Mouse (Mus musculus) gastrocnemius, adult 8-10 months (tissue): ENCODE measurements around the gene Xylb. TPM values are rescaled to one million over a fixed set of nuclear protein-coding genes. Genes with fewer than 3 reads are reported as not detected.
"Not testable (repeated sequence)": the region's sequence is repeated elsewhere in the genome, so short reads cannot be mapped to it uniquely, and the experiment has no call there.

Experiments
- DNase-seq, 2 experiments: peaks; one replicate each; pipeline ENCODE4 v3.0.0; 2022; ENCODE audit warnings: low spot score in 2 of 2
- total RNA-seq, 4 experiments: library from RNA; stranded (reverse); gene quantifications; 2 replicates each; pipeline ENCODE4 v1.2.4; 2022

Gene Xylb
- total RNA-seq, 4 experiments from 2014 or later, result 0.07 to 0.11 TPM; not detected in 2

- peak; percentile 95 to 97 for DNase-seq
Measured at GRCm38 (mm10) chr9:119340909-119341816, 16.0 kb upstream of the Xylb start, which contains the start of gene Myd88. Gene Myd88, minus strand, starts transcription at chr9:119341411.

DNA sequence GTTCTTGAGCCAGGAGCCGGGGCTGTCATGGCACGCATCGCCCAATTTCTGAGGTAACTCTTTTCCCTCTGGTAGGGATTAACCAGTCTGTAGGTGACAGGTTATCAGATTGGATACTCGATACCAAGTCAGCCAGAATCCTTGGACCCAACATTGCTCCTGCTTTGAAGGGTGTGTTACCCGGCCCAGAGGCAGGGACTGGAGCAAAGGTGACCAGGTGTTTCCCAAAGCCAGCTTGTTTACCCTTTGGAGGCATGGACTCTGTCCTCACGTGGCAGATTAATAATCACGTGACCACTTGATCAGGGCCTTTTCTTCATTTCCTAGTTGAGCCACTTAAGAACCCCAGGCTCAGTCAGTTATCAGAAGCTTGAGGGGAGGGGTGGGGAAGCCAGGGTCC, 14.5 kb upstream of the Xylb start:
- no peak for DNase-seq

DNA sequence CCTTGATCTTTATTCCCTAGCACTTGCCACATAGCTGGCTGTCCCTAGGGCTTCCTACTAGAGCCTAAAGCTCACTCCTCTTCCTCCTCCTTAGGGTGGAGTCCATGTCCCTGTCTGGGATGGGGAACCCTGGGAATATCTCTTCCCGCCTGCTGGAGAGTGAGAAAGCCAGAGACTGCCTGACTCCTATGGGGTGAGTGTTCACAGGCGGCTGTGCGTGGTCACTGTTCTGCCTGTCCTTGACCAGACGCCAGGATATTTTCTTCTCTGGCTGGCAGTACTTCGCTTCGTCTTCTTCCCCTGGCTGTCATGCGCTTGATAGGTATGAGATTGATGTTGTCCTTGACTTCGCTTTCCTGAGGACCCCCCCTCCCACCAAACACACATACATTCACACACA, 10.8 kb upstream of the Xylb start:
- DNase-seq, result no peak

GRCm38 (mm10) chr9:119350531-119350930, 6.7 kb upstream of the Xylb start:
- DNase-seq, result no peak

DNA sequence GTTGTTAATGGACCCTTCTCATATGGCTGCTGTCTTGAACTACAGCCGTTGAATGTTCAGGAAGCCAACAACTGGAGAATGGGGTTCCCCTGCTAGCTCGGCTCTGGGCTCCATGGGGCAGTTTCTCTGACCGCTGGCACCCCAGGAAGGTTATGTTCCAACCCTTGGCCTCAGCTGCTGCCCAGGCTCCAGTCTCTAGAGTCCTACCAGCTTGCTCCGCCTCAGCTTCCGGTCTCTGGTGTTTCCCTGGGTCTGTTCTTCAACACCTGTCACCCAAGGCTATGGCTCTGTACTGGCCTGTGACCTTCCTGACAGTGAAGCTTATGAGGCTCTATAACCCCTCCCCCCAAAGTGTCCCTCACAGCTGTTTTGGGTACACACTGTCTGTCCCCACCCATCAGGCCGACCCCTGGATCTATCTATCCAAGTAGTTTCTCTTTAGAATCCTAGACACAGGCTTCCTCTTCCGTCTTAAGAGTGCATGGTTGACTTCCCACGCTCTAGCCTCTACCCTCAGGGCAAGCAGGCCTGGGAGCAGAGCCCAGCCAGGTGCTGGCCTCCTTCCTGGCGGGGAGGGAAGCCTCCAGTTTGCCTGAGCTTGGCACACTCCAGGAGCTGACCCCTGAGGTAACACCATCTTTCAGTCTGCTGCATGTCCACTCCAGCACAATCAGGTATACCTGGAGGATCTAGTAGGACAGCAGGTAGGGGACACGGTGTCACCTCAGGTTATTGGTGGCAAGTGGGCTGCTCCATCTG, 6.1 kb upstream of the Xylb start:
- no peak for DNase-seq

DNA sequence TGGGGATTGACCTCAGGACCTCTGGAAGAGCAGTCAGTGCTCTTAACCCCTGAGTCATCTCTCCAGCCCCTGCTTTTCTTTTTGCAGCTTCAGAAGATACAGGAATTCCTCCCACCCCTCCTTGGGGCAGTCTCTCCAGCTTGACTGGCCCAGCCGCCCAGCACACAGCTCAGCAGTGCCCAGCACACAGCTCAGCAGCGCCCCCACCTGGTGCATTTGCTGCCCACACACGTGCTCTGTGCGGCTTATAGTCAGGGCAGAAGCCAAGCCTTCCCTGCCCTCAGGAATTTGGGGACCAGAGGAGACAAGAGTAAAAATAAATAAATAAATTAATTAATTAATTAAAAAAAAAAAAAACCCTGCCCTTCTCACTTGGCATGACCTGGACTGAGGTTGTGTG, 5.1 kb upstream of the Xylb start:
- DNase-seq, result peak; percentile 78 to 80

GRCm38 (mm10) chr9:119353926-119354325, 3.3 kb upstream of the Xylb start:
- DNase-seq, result no peak

DNA sequence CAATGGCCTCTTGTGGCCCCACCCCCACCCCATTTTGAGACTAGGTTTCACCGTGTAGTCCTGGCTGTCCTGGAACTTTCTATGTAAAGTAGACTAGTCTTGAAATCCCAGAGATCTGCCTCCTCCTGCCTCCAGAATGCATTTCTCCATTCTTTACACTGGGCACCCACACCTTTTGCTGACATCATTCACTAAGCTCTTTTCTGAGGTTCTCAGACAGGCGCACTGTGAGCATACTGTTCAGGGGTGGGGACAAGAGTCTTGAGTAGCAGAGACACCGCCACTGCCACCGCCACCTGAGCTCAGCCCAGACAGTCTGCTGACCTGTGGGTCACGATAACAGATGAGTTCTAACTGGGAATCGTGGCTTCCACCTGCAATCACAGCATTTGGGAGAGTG, 1.2 kb upstream of the Xylb start:
- DNase-seq, result no peak

- no peak for DNase-seq
Measured at GRCm38 (mm10) chr9:119358058-119358429, 863 bp downstream of the Xylb start.

GRCm38 (mm10) chr9:119361416-119361815, 4.2 kb downstream of the Xylb start:
- DNase-seq, result no peak

GRCm38 (mm10) chr9:119363229-119363628, 6.0 kb downstream of the Xylb start:
- no peak for DNase-seq

DNA sequence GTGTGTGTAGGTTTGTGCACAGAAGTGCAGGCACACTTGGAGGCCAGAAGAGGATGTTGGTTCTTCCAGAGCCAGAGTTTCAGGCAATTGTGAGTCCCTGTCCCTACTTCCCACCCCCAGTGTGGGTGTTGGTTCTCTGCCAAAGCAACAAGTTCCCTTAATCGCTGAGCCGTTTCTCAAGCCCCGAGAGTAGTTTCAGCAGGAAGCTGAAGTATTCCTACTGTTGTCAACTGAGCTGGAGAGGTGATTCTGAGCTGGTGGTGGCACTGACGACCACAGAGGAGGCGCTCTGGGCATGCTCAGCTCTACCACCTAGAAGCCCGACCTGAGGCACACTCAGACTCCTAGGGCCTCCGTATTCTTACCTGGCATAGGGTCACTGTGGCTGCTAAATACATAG, 8.1 kb downstream of the Xylb start, which contains the start of gene Slc22a14:
Slc22a14 (minus strand) TSS at position 270 of the 400 bp plus-strand sequence.
- DNase-seq, result no peak

- no peak for DNase-seq
Measured at GRCm38 (mm10) chr9:119368367-119368766, 11.2 kb downstream of the Xylb start.

GRCm38 (mm10) chr9:119370770-119371169, 13.6 kb downstream of the Xylb start:
- DNase-seq, result not testable (repeated sequence)

- DNase-seq, result no peak
Measured at GRCm38 (mm10) chr9:119371251-119371650, 14.1 kb downstream of the Xylb start.

GRCm38 (mm10) chr9:119375008-119375407, 17.8 kb downstream of the Xylb start:
- no peak for DNase-seq

DNA sequence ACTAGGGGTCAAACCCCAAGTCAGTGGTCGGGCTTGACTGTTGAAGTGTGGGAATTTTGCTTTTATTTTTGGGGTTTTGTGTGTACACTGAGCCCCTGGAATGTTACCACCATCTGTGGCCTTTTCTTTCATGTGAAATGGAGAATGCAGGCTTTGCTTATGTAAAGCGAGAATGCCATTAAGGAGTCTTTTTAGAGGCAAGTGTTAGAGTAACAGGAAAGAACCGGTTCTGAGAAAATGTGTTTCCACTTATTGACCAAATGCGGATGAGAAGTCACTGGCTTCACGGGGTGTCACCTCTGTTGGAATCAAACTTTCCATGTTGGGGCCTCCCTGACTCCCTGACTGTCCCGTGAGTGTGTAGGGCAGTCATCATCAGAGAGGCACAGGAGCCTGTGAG, 18.4 kb downstream of the Xylb start:
- DNase-seq, result no peak

DNA sequence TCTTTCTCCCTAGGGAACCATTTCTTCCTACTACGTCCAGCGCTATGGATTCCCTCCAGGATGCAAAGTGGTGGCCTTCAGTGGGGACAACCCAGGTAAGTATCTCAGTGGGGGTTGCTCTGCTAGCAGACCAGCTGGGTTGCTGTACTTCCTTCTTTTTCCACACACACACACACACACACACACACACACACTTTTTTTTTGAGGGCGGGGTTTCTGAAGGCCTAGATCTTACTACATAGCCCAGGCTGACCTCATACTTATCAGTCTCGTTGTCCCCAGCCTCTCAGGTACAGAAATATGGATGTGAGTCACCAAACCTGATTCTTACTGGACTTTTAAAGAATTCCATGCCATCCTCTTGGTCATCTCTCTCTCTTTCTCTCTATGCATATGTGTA, 21.1 kb downstream of the Xylb start:
- no peak for DNase-seq

DNA sequence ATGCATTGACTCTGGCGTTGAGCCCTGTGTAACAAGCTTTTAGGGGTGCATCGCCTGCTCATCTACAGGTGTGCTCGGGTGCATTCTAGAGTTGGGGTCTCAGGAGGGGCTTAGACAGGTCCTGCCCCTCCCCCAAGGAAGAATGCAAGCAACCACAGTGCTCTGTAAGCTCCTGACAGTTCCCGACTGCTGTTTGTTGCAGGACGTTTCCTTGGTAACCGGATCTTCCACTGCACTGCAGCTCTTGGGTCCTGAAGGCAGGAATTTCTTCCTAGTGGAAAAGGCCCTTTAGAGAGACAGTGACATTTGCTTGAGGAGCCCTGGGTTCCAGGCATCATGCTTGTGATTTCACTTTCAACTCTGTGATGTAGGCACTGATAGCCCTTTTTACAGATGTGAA, 25.4 kb downstream of the Xylb start:
- DNase-seq, result no peak

DNA sequence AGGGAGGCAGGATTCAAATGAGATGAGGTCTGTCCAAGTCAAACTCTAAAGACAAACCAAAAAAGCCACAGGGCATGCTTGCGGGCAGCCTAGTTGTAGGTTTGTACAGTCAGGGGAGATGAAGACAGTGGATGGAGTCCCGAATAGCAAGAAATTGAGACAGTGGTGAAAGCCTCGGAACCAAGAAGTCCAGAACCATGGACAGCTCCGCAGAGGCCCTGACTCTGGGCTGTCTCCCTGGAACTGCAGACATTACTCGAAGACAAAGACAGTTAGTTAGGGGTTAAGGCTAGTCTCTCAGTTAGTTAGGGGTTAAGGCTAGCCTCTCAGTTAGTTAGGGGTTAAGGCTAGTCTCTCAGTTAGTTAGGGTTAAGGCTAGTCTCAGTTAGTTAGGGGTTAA, 31.8 kb downstream of the Xylb start:
- DNase-seq, result no peak

GRCm38 (mm10) chr9:119390214-119390613, 33.0 kb downstream of the Xylb start:
- no peak for DNase-seq

DNA sequence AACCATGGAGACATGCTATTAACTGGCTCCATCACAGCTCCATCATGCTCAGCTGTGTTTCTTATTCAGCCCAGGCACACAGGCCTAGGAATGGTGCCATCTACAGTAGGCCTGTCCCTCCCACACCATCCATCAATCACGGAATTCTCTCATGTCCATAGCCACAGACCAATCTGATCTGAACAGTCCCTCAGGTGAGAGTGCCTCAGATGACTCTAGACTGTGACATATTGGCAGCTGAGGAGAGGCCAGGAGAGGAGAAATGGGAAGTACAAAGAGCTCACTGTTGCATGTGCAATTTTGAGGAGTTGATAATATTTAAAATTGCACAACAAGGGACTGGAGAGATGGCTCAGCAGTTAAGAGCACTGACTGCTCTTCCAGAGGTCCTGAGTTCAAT, 37.6 kb downstream of the Xylb start:
- no peak for DNase-seq
